Mouse (Mus musculus): ENCODE measurements at regions not wholly inside any gene's neighbourhood (a gene's known extent, or its start where the extent isn't known, plus 50 kb on each side); places are given as distances from the start of the nearest gene placed in this dataset.

GRCm38 (mm10) chr11:52552860-52553259 lies 156.6 kb downstream of the 9530068E07Rik start:
- Histone ChIP-seq H3K27ac (replicated peaks) (no peak overlapping the region), H3K4me3 (ENCODE audit: low read depth, low read length) (no peak overlapping the region), H3K27me3 (ENCODE audit: control insufficient read depth, insufficient read depth, low read length) (no peaks in the 10 kb centered on the region), H3K9me3 (ENCODE audit: control insufficient read depth, low read length) (no peaks in the 10 kb centered on the region), H3K4me1 (replicated peaks; ENCODE audit: control insufficient read depth, insufficient read depth) (no peaks in the 10 kb centered on the region), H3K36me3 (ENCODE audit: control insufficient read depth, insufficient read depth, low read length) (no peaks in the 10 kb centered on the region), H3K4me2 (replicated peaks; ENCODE audit: low read depth) (no peak overlapping the region), H3K9ac (ENCODE audit: low read length) (no peak overlapping the region)
- DNase-seq (ENCODE audit: low spot score), result no peak
- 87% methylated on average over 4 of the region's 4 CpGs for WGBS
- no peak for ATAC-seq (ENCODE audit: low FRiP score, low TSS enrichment)
- TF ChIP-seq CTCF (IDR thresholded peaks at IDR 0.05; ENCODE audit: low read depth), result no peak
- TF ChIP-seq EP300 (optimal IDR thresholded peaks at IDR 0.05), result no peak

- Histone ChIP-seq H3K9ac (ENCODE audit: low read length) (no peak overlapping the region), H3K9me3 (ENCODE audit: control insufficient read depth, low read length) (no peaks in the 10 kb centered on the region), H3K4me3 (ENCODE audit: low read depth, low read length) (no peak overlapping the region), H3K27ac (replicated peaks) (no peak overlapping the region), H3K4me2 (replicated peaks; ENCODE audit: low read depth) (no peak overlapping the region), H3K4me1 (replicated peaks; ENCODE audit: control insufficient read depth, insufficient read depth) (no peaks in the 10 kb centered on the region), H3K36me3 (ENCODE audit: control insufficient read depth, insufficient read depth, low read length) (no peaks in the 10 kb centered on the region), H3K27me3 (ENCODE audit: control insufficient read depth, insufficient read depth, low read length) (no peaks in the 10 kb centered on the region)
- DNase-seq (ENCODE audit: low spot score) (no peak), ATAC-seq (ENCODE audit: low FRiP score, low TSS enrichment) (no peak)
- TF ChIP-seq EP300 (optimal IDR thresholded peaks at IDR 0.05) (no peak), CTCF (IDR thresholded peaks at IDR 0.05; ENCODE audit: low read depth) (no peak)
- 89% methylated on average over 3 of the region's 3 CpGs for WGBS
Measured at GRCm38 (mm10) chr11:52557836-52558235, 161.6 kb downstream of the 9530068E07Rik start.

GRCm38 (mm10) chr11:52558782-52559181 lies 162.6 kb downstream of the 9530068E07Rik start:
- no peak for DNase-seq (ENCODE audit: low spot score)
- H3K36me3 ChIP-seq (ENCODE audit: control insufficient read depth, insufficient read depth, low read length), result no peaks in the 10 kb centered on the region
- WGBS, result 66% methylated on average over 5 of the region's 5 CpGs
- no peak overlapping the region for H3K4me3 ChIP-seq (ENCODE audit: low read depth, low read length)
- H3K4me1 ChIP-seq (replicated peaks; ENCODE audit: control insufficient read depth, insufficient read depth), result no peaks in the 10 kb centered on the region
- no peak overlapping the region for H3K9ac ChIP-seq (ENCODE audit: low read length)
- no peak overlapping the region for H3K27ac ChIP-seq (replicated peaks)
- TF ChIP-seq CTCF (IDR thresholded peaks at IDR 0.05; ENCODE audit: low read depth) (no peak), EP300 (optimal IDR thresholded peaks at IDR 0.05) (no peak)
- no peak for ATAC-seq (ENCODE audit: low FRiP score, low TSS enrichment)
- H3K9me3 ChIP-seq (ENCODE audit: control insufficient read depth, low read length), result no peaks in the 10 kb centered on the region
- H3K27me3 ChIP-seq (ENCODE audit: control insufficient read depth, insufficient read depth, low read length), result no peaks in the 10 kb centered on the region
- no peak overlapping the region for H3K4me2 ChIP-seq (replicated peaks; ENCODE audit: low read depth)

- 55% methylated on average over 7 of the region's 7 CpGs for WGBS
- Histone ChIP-seq H3K9ac (ENCODE audit: low read length) (no peak overlapping the region), H3K4me3 (ENCODE audit: low read depth, low read length) (no peak overlapping the region), H3K27me3 (ENCODE audit: control insufficient read depth, insufficient read depth, low read length) (no peaks in the 10 kb centered on the region), H3K36me3 (ENCODE audit: control insufficient read depth, insufficient read depth, low read length) (no peaks in the 10 kb centered on the region), H3K9me3 (ENCODE audit: control insufficient read depth, low read length) (no peaks in the 10 kb centered on the region), H3K27ac (replicated peaks) (no peak overlapping the region), H3K4me2 (replicated peaks; ENCODE audit: low read depth) (no peak overlapping the region), H3K4me1 (replicated peaks; ENCODE audit: control insufficient read depth, insufficient read depth) (no peaks in the 10 kb centered on the region)
- no peak for TF ChIP-seq EP300 (optimal IDR thresholded peaks at IDR 0.05)
- TF ChIP-seq CTCF (IDR thresholded peaks at IDR 0.05; ENCODE audit: low read depth), result no peak
- no peak for ATAC-seq (ENCODE audit: low FRiP score, low TSS enrichment)
- DNase-seq (ENCODE audit: low spot score), result no peak
Measured at GRCm38 (mm10) chr11:52561281-52561680, 165.1 kb downstream of the 9530068E07Rik start.

- TF ChIP-seq CTCF (IDR thresholded peaks at IDR 0.05; ENCODE audit: low read depth) (no peak), EP300 (optimal IDR thresholded peaks at IDR 0.05) (no peak)
- ATAC-seq (ENCODE audit: low FRiP score, low TSS enrichment) (no peak), DNase-seq (ENCODE audit: low spot score) (no peak)
- no peak overlapping the region for H3K4me2 ChIP-seq (replicated peaks; ENCODE audit: low read depth)
- H3K36me3 ChIP-seq (ENCODE audit: control insufficient read depth, insufficient read depth, low read length), result no peaks in the 10 kb centered on the region
- no peak overlapping the region for H3K9ac ChIP-seq (ENCODE audit: low read length)
- no peaks in the 10 kb centered on the region for H3K4me1 ChIP-seq (replicated peaks; ENCODE audit: control insufficient read depth, insufficient read depth)
- no peaks in the 10 kb centered on the region for H3K9me3 ChIP-seq (ENCODE audit: control insufficient read depth, low read length)
- H3K27me3 ChIP-seq (ENCODE audit: control insufficient read depth, insufficient read depth, low read length), result no peaks in the 10 kb centered on the region
- no peak overlapping the region for H3K27ac ChIP-seq (replicated peaks)
- H3K4me3 ChIP-seq (ENCODE audit: low read depth, low read length), result no peak overlapping the region
- WGBS, result 8% methylated on average over 1 of the region's 1 CpGs
Measured at GRCm38 (mm10) chr11:52565457-52565856, 169.2 kb downstream of the 9530068E07Rik start.

GRCm38 (mm10) chr11:52566026-52566425 lies 169.8 kb downstream of the 9530068E07Rik start:
- ATAC-seq (ENCODE audit: low FRiP score, low TSS enrichment) (no peak), DNase-seq (ENCODE audit: low spot score) (no peak)
- Histone ChIP-seq H3K27ac (replicated peaks) (no peak overlapping the region), H3K36me3 (ENCODE audit: control insufficient read depth, insufficient read depth, low read length) (no peaks in the 10 kb centered on the region), H3K4me3 (ENCODE audit: low read depth, low read length) (no peak overlapping the region), H3K9me3 (ENCODE audit: control insufficient read depth, low read length) (no peaks in the 10 kb centered on the region), H3K9ac (ENCODE audit: low read length) (no peak overlapping the region), H3K4me1 (replicated peaks; ENCODE audit: control insufficient read depth, insufficient read depth) (no peaks in the 10 kb centered on the region), H3K4me2 (replicated peaks; ENCODE audit: low read depth) (no peak overlapping the region), H3K27me3 (ENCODE audit: control insufficient read depth, insufficient read depth, low read length) (no peaks in the 10 kb centered on the region)
- TF ChIP-seq CTCF (IDR thresholded peaks at IDR 0.05; ENCODE audit: low read depth) (no peak), EP300 (optimal IDR thresholded peaks at IDR 0.05) (no peak)
- WGBS, result 70% methylated on average over 9 of the region's 9 CpGs

Data from stomach, postnatal 0 days (tissue).